Mouse (Mus musculus) embryonic fibroblast, embryonic 13.5 days (primary cell): ENCODE data around the gene Tagln. TPM values are rescaled to one million over a fixed set of nuclear protein-coding genes. Genes with fewer than 3 reads are reported as not detected.

Experiments used
- H3K27ac ChIP-seq: 2 replicates; pipeline ENCODE4 v1.5.1; 2012; ENCODE audit warnings: low read length, control low read depth, inconsistent platforms; ENCODE audit not compliant: insufficient read depth
- H3K4me1 ChIP-seq: 2 replicates; pipeline ENCODE4 v1.6.1; 2011; ENCODE audit warnings: low read length; ENCODE audit not compliant: control insufficient read depth, insufficient read depth
- H3K4me3 ChIP-seq: 2 replicates; pipeline ENCODE4 v1.5.1; 2011; ENCODE audit warnings: mild to moderate bottlenecking, control low read depth, low read length; ENCODE audit not compliant: insufficient read depth
- CTCF ChIP-seq: IDR thresholded peaks from 2 replicates; pipeline ENCODE4 v1.5.1; 2011; ENCODE audit warnings: mild to moderate bottlenecking, control low read depth, low read length, moderate library complexity, borderline replicate concordance; ENCODE audit not compliant: insufficient read depth
- POLR2A ChIP-seq: IDR thresholded peaks from 2 replicates; pipeline ENCODE4 v1.6.1; 2011; ENCODE audit warnings: low read depth, mild to moderate bottlenecking, control low read depth, low read length, moderate library complexity
- polyA plus RNA-seq: library from polyadenylated mRNA; stranded (reverse); fragments of >200 nt; gene quantifications from 2 replicates; pipeline ENCODE4 v1.2.4, GENCODE M21; 2011; ENCODE audit warnings: low read depth; ENCODE audit not compliant: missing spikeins, insufficient read length

The Tagln gene
- polyA plus RNA-seq, 1 experiment, result 1,824 TPM

DNA sequence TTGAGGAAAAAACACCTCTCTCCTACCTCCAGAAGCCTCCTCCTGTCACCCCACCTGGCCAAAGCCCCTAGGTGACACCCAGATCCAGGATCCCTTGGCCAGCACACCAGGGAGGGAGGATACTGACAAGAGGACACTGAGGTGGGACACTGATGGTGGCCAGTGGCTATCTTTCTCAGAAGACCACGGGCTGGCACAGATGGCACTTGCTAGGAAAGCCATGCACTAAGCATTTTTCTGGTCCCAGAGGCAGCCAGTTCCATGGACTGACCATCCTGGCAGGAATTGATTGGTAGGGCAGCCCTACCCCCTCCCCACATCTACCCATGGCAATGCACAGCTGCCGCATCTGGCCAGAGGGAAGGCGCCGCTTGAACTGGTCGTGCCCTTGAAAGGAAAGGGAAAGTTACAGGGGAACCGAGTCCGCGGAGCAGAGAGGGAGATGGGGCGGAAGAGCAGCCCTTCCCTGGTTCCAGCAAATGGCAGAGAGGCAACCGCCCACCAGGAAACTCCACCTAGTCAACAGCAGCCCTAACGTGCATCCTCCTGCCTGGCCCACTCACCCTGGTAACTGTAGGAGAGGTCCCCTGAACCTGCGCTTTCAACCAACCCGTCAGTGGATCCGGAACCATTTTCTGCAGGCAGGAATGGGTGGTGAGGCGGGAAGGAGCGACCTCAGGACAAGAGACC lies 10.5 kb upstream of the Tagln start:
- H3K27ac ChIP-seq, result no peak overlapping the region
- no peaks in the 10 kb centered on the region for H3K4me1 ChIP-seq
- H3K4me3 ChIP-seq, result no peak overlapping the region
- TF ChIP-seq POLR2A (no peak), CTCF (no peak)

DNA sequence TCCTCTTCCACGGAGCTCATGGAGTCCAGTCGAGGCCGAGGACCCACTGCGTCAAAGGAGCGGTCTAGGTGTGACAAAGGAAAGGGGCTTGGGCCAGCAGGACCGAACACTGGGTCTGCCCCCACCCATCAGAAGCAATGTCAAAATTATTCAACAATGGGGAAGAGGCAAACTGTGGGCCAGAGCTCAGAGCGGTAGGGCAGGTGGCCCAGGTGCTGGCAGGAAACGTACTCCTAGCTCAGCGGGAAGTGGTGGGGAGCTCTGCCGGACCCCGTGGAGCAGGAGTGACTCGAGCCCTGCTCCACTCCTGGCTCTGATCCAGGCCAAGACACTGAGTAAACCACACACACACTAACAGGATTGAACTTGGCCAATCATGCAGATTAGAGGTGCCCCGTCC lies 9.9 kb upstream of the Tagln start:
- H3K4me1 ChIP-seq, result no peaks in the 10 kb centered on the region
- no peak overlapping the region for H3K4me3 ChIP-seq
- no peak overlapping the region for H3K27ac ChIP-seq
- TF ChIP-seq CTCF (no peak), POLR2A (no peak)

DNA sequence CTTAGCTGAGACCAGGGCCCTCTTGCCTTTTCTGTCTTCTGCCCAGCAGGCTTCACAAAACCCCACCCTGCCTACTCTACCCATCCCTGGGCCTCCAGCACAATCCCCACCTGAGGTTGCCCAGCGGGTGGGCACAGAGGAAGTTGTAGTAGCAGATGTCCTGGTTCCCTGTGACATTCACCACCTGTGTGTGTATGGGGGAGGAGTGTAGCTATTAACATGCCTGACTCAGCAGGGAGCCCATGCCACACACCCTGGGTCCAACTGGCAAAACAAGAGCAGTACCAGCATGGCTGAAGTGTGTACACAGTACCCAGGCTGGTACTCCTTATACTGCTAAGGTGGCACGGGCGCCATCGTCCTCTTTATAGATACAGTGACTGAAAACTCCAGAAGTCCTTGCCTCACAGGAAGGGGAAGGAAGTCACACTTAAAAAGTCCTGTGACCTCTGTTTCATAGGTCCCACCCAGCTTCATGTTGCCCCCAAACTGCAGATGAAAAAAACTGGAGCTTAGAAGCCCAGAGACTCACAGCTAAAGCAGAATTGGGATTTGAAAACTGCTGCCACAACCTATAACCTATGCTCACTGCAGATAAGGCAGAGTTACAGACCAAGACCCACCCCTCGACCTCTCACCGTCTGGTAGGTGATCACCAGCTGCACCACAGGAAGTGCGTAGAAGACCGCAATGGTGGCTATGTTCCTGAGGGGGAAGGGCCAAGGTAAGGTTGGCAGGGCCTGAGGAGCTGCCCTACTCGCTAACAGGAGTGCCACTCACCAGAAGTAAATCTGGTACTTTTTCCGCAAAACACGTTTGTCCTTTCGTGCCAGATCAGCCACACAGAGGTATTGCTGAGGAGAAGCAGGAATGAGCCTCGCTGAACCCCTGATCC lies 8.9 kb upstream of the Tagln start:
- Histone ChIP-seq H3K4me1 (no peaks in the 10 kb centered on the region; the same call in 1 of the 2 replicates), H3K27ac (no peak overlapping the region), H3K4me3 (no peak overlapping the region)
- TF ChIP-seq CTCF, result no peak
- TF ChIP-seq POLR2A, result no peak

DNA sequence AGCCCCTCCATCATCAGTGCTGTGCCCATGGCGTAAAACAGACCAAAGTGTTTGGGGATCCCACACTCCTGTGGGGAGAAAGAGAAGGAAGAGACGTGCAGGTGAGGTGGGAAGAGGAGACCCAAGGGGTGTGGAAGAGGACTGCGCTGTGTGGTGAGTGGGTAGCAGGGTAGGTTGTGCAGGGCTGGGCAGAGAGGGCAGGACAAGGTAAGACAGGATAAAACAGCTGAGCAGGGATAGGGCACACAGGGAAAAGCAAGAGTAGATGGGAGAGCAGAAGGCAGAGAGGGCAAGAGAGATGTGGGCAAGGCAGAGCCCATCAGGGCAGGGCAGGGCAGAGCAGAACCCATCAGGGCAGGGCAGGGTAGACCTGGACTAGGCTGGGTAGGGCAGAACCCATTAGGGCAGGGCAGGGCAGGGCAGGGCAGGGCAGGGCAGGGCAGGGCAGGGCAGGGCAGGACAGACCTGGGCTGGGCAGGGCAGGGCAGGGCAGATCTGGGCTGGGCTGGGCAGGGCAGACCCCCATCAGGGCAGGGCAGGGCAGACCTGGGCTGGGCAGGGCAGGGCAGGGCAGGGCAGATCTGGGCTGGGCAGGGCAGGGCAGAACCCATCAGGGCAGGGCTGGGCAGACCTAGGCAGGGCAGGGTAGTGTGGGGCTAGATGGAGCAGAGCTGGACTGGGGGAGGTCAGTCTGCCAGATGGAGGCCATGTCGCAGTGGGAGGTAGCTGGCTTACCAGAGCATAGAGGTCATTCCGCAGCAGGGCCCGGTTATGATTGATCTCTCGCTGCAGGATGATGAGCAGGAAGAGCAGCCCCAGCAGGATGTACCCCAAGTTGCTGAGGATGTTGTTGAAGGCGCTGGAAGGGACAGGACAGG lies 8.0 kb upstream of the Tagln start:
- TF ChIP-seq CTCF, result no peak
- no peak for TF ChIP-seq POLR2A
- H3K4me3 ChIP-seq, result no peak overlapping the region
- no peak overlapping the region for H3K27ac ChIP-seq
- no peaks in the 10 kb centered on the region; the same call in 1 of the 2 replicates for H3K4me1 ChIP-seq

DNA sequence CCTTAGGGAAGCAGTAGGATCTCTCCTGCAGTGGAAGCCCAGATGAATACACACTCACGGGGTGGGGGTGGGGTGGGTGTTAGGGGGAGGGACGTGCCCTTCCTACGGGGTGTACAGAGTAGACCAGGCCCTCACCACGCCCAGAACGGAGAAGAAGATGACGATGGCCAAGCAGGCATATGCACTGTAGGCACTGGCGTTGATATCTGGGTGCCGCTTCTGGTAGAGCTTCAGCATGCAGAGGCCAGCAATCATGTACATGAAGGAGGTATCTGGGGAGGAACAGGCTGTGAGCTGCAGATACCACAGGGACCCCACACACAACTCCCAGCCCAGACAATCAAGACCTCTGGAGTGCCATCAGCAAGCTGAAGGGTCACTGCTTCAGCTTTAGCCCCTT lies 7.1 kb upstream of the Tagln start:
- Histone ChIP-seq H3K4me3 (no peak overlapping the region), H3K4me1 (no peaks in the 10 kb centered on the region; the same call in 1 of the 2 replicates), H3K27ac (no peak overlapping the region)
- TF ChIP-seq CTCF, result no peak
- TF ChIP-seq POLR2A, result no peak

DNA sequence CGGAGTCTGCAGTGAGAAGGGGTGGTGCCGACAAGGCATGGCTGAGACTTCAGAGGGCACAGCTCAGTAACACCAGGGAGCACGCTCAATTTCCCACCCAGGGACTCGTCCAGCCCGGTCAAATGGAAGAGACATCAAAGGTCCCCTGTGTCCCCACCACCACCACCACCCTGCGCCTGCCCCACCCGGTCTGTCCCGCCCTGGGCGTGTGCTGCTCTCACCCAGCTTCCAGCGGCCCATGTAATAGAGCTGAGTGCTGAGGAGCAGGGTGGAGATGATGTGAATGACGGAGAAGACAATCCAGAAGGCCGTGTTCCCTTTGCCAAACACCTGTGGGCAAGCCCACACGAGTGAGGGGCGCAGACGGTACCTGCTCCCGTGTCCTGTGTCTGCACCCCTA lies 6.6 kb upstream of the Tagln start:
- Histone ChIP-seq H3K4me3 (no peak overlapping the region), H3K4me1 (no peaks in the 10 kb centered on the region; the same call in 1 of the 2 replicates), H3K27ac (no peak overlapping the region)
- TF ChIP-seq CTCF (no peak), POLR2A (no peak)

DNA sequence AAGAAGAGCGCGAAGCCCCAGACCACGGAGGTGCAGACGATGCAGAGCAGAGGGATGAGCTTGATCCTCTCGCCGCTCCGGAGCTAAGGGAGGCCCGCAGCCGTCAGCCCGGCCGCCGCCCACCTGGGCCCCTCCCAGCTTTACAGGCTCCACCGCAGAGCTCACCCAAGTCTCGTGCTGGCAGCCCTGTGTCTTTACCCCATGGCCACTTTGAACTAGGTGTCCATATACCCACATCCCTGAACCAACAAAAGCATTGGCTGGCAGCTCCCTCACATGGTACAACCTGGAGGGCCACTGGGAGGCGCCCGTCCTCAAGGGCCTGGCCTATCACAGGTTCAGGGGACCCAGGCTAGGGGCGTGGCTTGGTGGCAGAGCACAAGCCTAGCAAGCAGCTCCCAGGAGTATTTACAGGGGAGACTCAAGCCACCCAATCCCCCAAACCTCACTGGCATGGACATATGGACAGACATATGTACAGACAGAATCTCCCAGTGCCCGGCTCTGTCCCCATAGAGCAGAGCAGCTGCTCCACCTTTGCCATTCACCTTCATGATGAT lies 5.6 kb upstream of the Tagln start:
- Histone ChIP-seq H3K4me3 (no peak overlapping the region), H3K4me1 (peaks cover 4% of the 10 kb centered on the region), H3K27ac (no peak overlapping the region)
- TF ChIP-seq CTCF (no peak), POLR2A (no peak)

DNA sequence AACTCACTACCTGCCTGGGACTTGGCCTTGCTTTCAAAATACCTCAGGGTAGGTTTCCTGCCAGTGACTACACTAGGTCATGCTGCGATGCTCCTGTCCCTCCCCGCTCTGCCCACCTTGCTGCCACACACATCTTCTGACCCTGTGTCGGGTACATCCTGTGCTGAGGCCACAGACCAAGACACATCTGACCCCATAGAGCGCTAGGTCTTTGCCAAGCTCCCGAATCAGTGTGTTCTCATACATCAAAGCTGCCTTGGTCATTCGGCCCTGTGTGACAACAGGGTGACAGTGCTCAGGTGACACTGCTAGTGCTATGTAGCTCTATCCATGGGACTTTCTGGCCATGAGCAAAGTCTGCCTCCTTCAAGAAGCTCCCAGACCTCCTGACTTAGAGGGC lies 3.9 kb upstream of the Tagln start:
- no peak overlapping the region for H3K4me3 ChIP-seq
- TF ChIP-seq POLR2A (no peak), CTCF (no peak)
- H3K27ac ChIP-seq, result no peak overlapping the region
- peaks cover 7% of the 10 kb centered on the region for H3K4me1 ChIP-seq
